Comparison of ENCODE assay signal across 26 mouse cellular contexts in genomic region chr9:122101196-122101595, GRCm38 (mm10).
"Had no signal": no experiment of that assay in that cellular context is flagged by ENCODE, and none has a peak within 500 bp of the region (broad histone marks: within the 10 kb centered on the region; RNA-seq: fewer than 3 reads in every experiment).

No protein-coding gene starts in this region.

- ATAC-seq: hindbrain, embryonic 16.5 days; inflammation-experienced regulatory T-cells, adult 6 months; intestine, embryonic 15.5 days had no signal

- H3K36me3 ChIP-seq: heart, embryonic 10.5 days; heart, embryonic 12.5 days; hindbrain, embryonic 10.5 days; hindbrain, embryonic 12.5 days; intestine, embryonic 15.5 days; limb, embryonic 10.5 days; limb, embryonic 12.5 days; liver, embryonic 13.5 days; liver, embryonic 15.5 days had no signal

- H3K4me1 ChIP-seq: hindbrain, embryonic 10.5 days; hindbrain, embryonic 12.5 days; limb, embryonic 10.5 days; limb, embryonic 12.5 days had no signal

- H3K9me3 ChIP-seq: heart, embryonic 10.5 days; heart, embryonic 12.5 days; hindbrain, embryonic 10.5 days; hindbrain, embryonic 12.5 days; intestine, embryonic 15.5 days; limb, embryonic 10.5 days; limb, embryonic 12.5 days; liver, embryonic 13.5 days; liver, embryonic 15.5 days had no signal

- H3K27ac ChIP-seq: gastrocnemius, adult 2 months; heart, embryonic 10.5 days; hindbrain, embryonic 10.5 days; hindbrain, embryonic 12.5 days; hindbrain, embryonic 14.5 days; intestine, embryonic 15.5 days; layer of hippocampus, adult 2 months; left cerebral cortex, adult 2 months; limb, embryonic 10.5 days; limb, embryonic 12.5 days; liver, embryonic 13.5 days; liver, embryonic 15.5 days had no signal

- H3K4me2 ChIP-seq: heart, embryonic 12.5 days; hindbrain, embryonic 12.5 days; hindbrain, embryonic 14.5 days; intestine, embryonic 15.5 days; limb, embryonic 12.5 days; liver, embryonic 11.5 days; liver, embryonic 13.5 days; liver, embryonic 15.5 days had no signal

- DNase-seq: gastrocnemius, adult 2 months; gastrocnemius, postnatal 10 days; gastrocnemius, postnatal 25 days; heart, postnatal 10 days; heart, postnatal 4 days; kidney, adult 18-20 months; kidney, adult 8-10 months; kidney, postnatal 10 days; kidney, postnatal 25 days; kidney, postnatal 4 days; liver; liver, embryonic 13.5 days had no signal

- H3K4me3 ChIP-seq: gastrocnemius, adult 2 months; heart, embryonic 10.5 days; heart, embryonic 12.5 days; hindbrain, embryonic 10.5 days; hindbrain, embryonic 12.5 days; intestine, embryonic 15.5 days; layer of hippocampus, adult 2 months; left cerebral cortex, adult 2 months; limb, embryonic 10.5 days; limb, embryonic 12.5 days; liver, embryonic 13.5 days; liver, embryonic 15.5 days had no signal

- H3K27me3 ChIP-seq: hindbrain, embryonic 12.5 days; intestine, embryonic 15.5 days; limb, embryonic 12.5 days; liver, embryonic 15.5 days had no signal

- H3K9ac ChIP-seq: heart, embryonic 12.5 days; hindbrain, embryonic 12.5 days; hindbrain, embryonic 14.5 days; intestine, embryonic 15.5 days; limb, embryonic 12.5 days; liver, embryonic 13.5 days; liver, embryonic 15.5 days had no signal
